Mouse (Mus musculus): Measurements from ENCODE around the gene Rtbdn.

DNA sequence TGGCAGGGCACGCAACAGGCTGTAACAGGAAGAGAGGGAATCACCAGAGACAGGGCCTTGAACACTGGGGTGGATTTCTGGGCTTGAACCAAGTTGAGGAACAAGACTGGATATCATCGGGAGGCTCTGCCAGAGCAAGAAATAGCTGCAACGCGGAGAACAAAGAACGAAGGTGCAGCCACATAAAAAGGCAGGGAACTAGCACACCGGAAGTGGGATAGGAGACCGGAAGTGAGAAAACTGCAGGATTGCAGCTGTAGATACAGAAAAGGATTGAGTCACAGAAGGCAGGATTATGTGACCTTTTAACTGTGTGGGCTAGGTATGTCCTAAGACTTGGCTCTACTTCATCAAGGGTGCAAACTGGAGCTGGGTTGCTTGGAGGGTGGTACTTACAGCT is 42.4 kb upstream of the Rtbdn start:
- no peak for TF ChIP-seq CTCF (IDR thresholded peaks at IDR 0.05; ENCODE audit: control insufficient read depth, insufficient read depth, insufficient read length)
- TF ChIP-seq MAX (IDR thresholded peaks at IDR 0.05) = no peak
- no peak for TF ChIP-seq USF1 (IDR thresholded peaks at IDR 0.05; ENCODE audit: low read depth)
- no peak for TF ChIP-seq CEBPB (IDR thresholded peaks at IDR 0.05; ENCODE audit: low read depth)
- no peak for TF ChIP-seq FOSL1 (IDR thresholded peaks at IDR 0.05; ENCODE audit: insufficient read depth, low read length, poor library complexity, severe bottlenecking)
- TF ChIP-seq MYOG (IDR thresholded peaks at IDR 0.05; ENCODE audit: control insufficient read depth, extremely low read depth, insufficient read length) = no peak

Data from C2C12 (cell line).